Mouse (Mus musculus) E14TG2a.4 (cell line): ENCODE measurements around the gene Cage1.

Experiments
- H3K27me3 ChIP-seq: 2 replicates; pipeline ENCODE4 v1.6.1; 2014; ENCODE audit warnings: low read length, control low read depth; ENCODE audit not compliant: insufficient read depth
- H3K36me3 ChIP-seq: 2 replicates; pipeline ENCODE4 v1.6.1; 2014; ENCODE audit warnings: low read length, control low read depth; ENCODE audit not compliant: insufficient read depth
- H3K4me1 ChIP-seq: replicated peaks from 2 replicates; pipeline ENCODE4 v1.6.1; 2014; ENCODE audit warnings: low read depth, low read length, control low read depth
- H3K4me3 ChIP-seq: replicated peaks from 2 replicates; pipeline ENCODE4 v1.5.1; 2014; ENCODE audit warnings: mild to moderate bottlenecking, low read length
- H3K9me3 ChIP-seq: 2 replicates; pipeline ENCODE4 v1.6.1; 2014; ENCODE audit warnings: low read length, control low read depth
- CTCF ChIP-seq: conservative IDR thresholded peaks from 2 replicates; pipeline ENCODE4 v1.5.1; 2014; ENCODE audit warnings: low read length
- NANOG ChIP-seq: IDR thresholded peaks from 2 replicates; pipeline ENCODE4 v1.6.1; 2014; ENCODE audit warnings: borderline replicate concordance, low read length, mixed read lengths
- POU5F1 ChIP-seq: IDR thresholded peaks from 2 replicates; pipeline ENCODE4 v1.6.1; 2014; ENCODE audit warnings: low read length, borderline replicate concordance

The Cage1 gene

GRCm38 (mm10) chr13:38037044-38037687, at the start of gene Cage1:
TSS of gene Cage1 (minus strand) at chr13:38037069.
- H3K4me3 ChIP-seq: peak within 1 kb of the TSS; percentile 96
- peaks cover 30% of the 10 kb centered on the region for H3K36me3 ChIP-seq
- TF ChIP-seq POU5F1 (no peak), CTCF (no peak), NANOG (no peak)
- peaks cover 16% of the 10 kb centered on the region for H3K4me1 ChIP-seq
- no peaks in the 10 kb centered on the region for H3K9me3 ChIP-seq
- no peaks in the 10 kb centered on the region for H3K27me3 ChIP-seq

GRCm38 (mm10) chr13:38081161-38081560, 44.3 kb upstream of the Cage1 start:
- Histone ChIP-seq H3K36me3 (no peaks in the 10 kb centered on the region), H3K27me3 (peaks cover 10% of the 10 kb centered on the region; the same call in 1 of the 2 replicates), H3K4me1 (peaks cover 52% of the 10 kb centered on the region), H3K4me3 (peak overlapping the region; percentile 66), H3K9me3 (no peaks in the 10 kb centered on the region)
- TF ChIP-seq CTCF: no peak
- no peak for TF ChIP-seq POU5F1
- no peak for TF ChIP-seq NANOG

GRCm38 (mm10) chr13:38080725-38081124, 43.9 kb upstream of the Cage1 start:
- Histone ChIP-seq H3K4me3 (peak overlapping the region; percentile 66), H3K9me3 (no peaks in the 10 kb centered on the region), H3K36me3 (no peaks in the 10 kb centered on the region), H3K27me3 (peaks cover 10% of the 10 kb centered on the region; the same call in 1 of the 2 replicates), H3K4me1 (peaks cover 52% of the 10 kb centered on the region)
- TF ChIP-seq CTCF (no peak), POU5F1 (no peak), NANOG (no peak)

GRCm38 (mm10) chr13:38080014-38080413, 43.1 kb upstream of the Cage1 start:
- Histone ChIP-seq H3K27me3 (peaks cover 10% of the 10 kb centered on the region; the same call in 1 of the 2 replicates), H3K9me3 (no peaks in the 10 kb centered on the region), H3K4me3 (peak overlapping the region; percentile 66; the same call in 1 of the 2 replicates), H3K4me1 (peaks cover 52% of the 10 kb centered on the region), H3K36me3 (no peaks in the 10 kb centered on the region)
- TF ChIP-seq CTCF (no peak), POU5F1 (no peak), NANOG (no peak)

- Histone ChIP-seq H3K9me3 (no peaks in the 10 kb centered on the region), H3K36me3 (no peaks in the 10 kb centered on the region), H3K4me3 (peak overlapping the region; percentile 23; the same call in 1 of the 2 replicates), H3K27me3 (peaks cover 10% of the 10 kb centered on the region; the same call in 1 of the 2 replicates), H3K4me1 (peaks cover 54% of the 10 kb centered on the region)
- no peak for TF ChIP-seq POU5F1
- TF ChIP-seq CTCF: no peak
Observed at GRCm38 (mm10) chr13:38079366-38079765, 42.5 kb upstream of the Cage1 start.

GRCm38 (mm10) chr13:38078836-38079235, 42.0 kb upstream of the Cage1 start:
- TF ChIP-seq CTCF: no peak
- TF ChIP-seq NANOG: no peak
- no peak for TF ChIP-seq POU5F1
- peak overlapping the region; percentile 20; the same call in 1 of the 2 replicates for H3K4me3 ChIP-seq
- H3K27me3 ChIP-seq: peaks cover 10% of the 10 kb centered on the region; the same call in 1 of the 2 replicates
- no peaks in the 10 kb centered on the region for H3K36me3 ChIP-seq
- H3K9me3 ChIP-seq: no peaks in the 10 kb centered on the region
- peaks cover 59% of the 10 kb centered on the region for H3K4me1 ChIP-seq

GRCm38 (mm10) chr13:38077113-38077512, 40.2 kb upstream of the Cage1 start:
- no peaks in the 10 kb centered on the region for H3K36me3 ChIP-seq
- H3K9me3 ChIP-seq: no peaks in the 10 kb centered on the region
- H3K4me1 ChIP-seq: peaks cover 60% of the 10 kb centered on the region
- peaks cover 10% of the 10 kb centered on the region; the same call in 1 of the 2 replicates for H3K27me3 ChIP-seq
- no peak overlapping the region; the same call in 1 of the 2 replicates for H3K4me3 ChIP-seq
- TF ChIP-seq POU5F1 (no peak), NANOG (no peak), CTCF (no peak)

- Histone ChIP-seq H3K36me3 (no peaks in the 10 kb centered on the region), H3K4me1 (peaks cover 52% of the 10 kb centered on the region), H3K27me3 (0 out of 2 replicates have a peak, but pooled peaks cover 2% of the 10 kb centered on the region), H3K4me3 (no peak overlapping the region; the same call in 1 of the 2 replicates), H3K9me3 (no peaks in the 10 kb centered on the region)
- no peak for TF ChIP-seq CTCF
- no peak for TF ChIP-seq POU5F1
- TF ChIP-seq NANOG: no peak
Observed at GRCm38 (mm10) chr13:38074404-38074803, 37.5 kb upstream of the Cage1 start.
